Mouse (Mus musculus): Measurements from ENCODE around the gene Apex1. TPM values are rescaled to one million over a fixed set of nuclear protein-coding genes. Genes with fewer than 3 reads are reported as not detected.
"Not testable (repeated sequence)": the region's sequence is repeated elsewhere in the genome, so short reads cannot be mapped to it uniquely, and the experiment has no call there.

Apex1 gene
- total and polyA plus RNA-seq, 3 experiments, result 142 to 165 (median 162) TPM

GRCm38 (mm10) chr14:50892541-50893459, 32.0 kb upstream of the Apex1 start:
- no peak overlapping the region for H3K4me3 ChIP-seq (ENCODE audit: low read depth, low read length)

DNA sequence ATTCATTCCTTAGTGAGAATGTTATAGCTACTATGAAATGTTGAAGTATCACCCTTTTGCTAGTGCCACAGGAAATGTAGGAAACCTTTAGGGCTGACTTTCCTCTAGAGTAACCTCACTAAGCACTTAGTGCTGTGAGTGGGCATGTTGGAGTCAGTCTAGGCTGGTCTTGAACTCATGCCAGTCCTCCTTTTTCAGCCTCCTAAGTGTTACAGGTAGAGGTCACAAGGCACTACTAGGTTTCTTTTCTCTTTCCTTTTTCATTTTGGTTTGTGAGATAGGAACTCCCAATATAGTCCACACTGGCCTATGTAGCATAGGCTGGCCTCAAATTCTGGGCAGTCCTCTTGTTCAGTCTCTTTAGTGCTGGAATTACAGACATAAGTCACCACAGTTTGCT, 29.4 kb upstream of the Apex1 start:
- no peak for DNase-seq (ENCODE audit: low spot score)
- Histone ChIP-seq H3K4me3 (ENCODE audit: low read depth, low read length) (no peak overlapping the region), H3K27me3 (ENCODE audit: insufficient read depth, low read length) (peaks cover 32% of the 10 kb centered on the region), H3K9me3 (replicated peaks) (peaks cover 2% of the 10 kb centered on the region; the same call in 1 of the 2 replicates), H3K4me1 (ENCODE audit: insufficient read depth, low read depth, low read length) (peaks cover 2% of the 10 kb centered on the region; the same call in 1 of the 2 replicates), H3K36me3 (replicated peaks) (no peaks in the 10 kb centered on the region)
- no peak for ATAC-seq (ENCODE audit: extremely low read depth, insufficient number of reproducible peaks, low FRiP score, poor library complexity, severe bottlenecking)
- TF ChIP-seq TAL1 (conservative IDR thresholded peaks at IDR 0.05; ENCODE audit: low read depth, low read length) (no peak), GATA1 (IDR thresholded peaks at IDR 0.05; ENCODE audit: borderline replicate concordance, low read length) (no peak), CTCF (IDR thresholded peaks at IDR 0.05; ENCODE audit: low read depth, low read length) (no peak), POLR2AphosphoS5 (IDR thresholded peaks at IDR 0.05; ENCODE audit: insufficient replicate concordance, low read depth, low read length) (no peak), GATA2 (IDR thresholded peaks at IDR 0.05; ENCODE audit: borderline replicate concordance, low read depth, low read length) (no peak)

More at GRCm38 (mm10) chr14:50892541-50893459, 32.0 kb upstream of the Apex1 start:
- ATAC-seq (ENCODE audit: extremely low read depth, insufficient number of reproducible peaks, low FRiP score, poor library complexity, severe bottlenecking), result no peak
- no peaks in the 10 kb centered on the region for H3K9me3 ChIP-seq (replicated peaks)
- peaks cover 29% of the 10 kb centered on the region for H3K27me3 ChIP-seq (ENCODE audit: insufficient read depth, low read length)
- no peaks in the 10 kb centered on the region for H3K36me3 ChIP-seq (replicated peaks)
- peaks cover 2% of the 10 kb centered on the region; the same call in 1 of the 2 replicates for H3K4me1 ChIP-seq (ENCODE audit: insufficient read depth, low read depth, low read length)
- no peak for TF ChIP-seq TAL1 (conservative IDR thresholded peaks at IDR 0.05; ENCODE audit: low read depth, low read length)
- TF ChIP-seq GATA2 (IDR thresholded peaks at IDR 0.05; ENCODE audit: borderline replicate concordance, low read depth, low read length), result no peak
- TF ChIP-seq POLR2AphosphoS5 (IDR thresholded peaks at IDR 0.05; ENCODE audit: insufficient replicate concordance, low read depth, low read length), result no peak
- TF ChIP-seq GATA1 (IDR thresholded peaks at IDR 0.05; ENCODE audit: borderline replicate concordance, low read length), result no peak
- no peak for TF ChIP-seq CTCF (IDR thresholded peaks at IDR 0.05; ENCODE audit: low read depth, low read length)
- DNase-seq (ENCODE audit: low spot score), result no peak

- H3K9me3 ChIP-seq (replicated peaks), result peaks cover 6% of the 10 kb centered on the region; the same call in 1 of the 2 replicates
- DNase-seq (ENCODE audit: low spot score) (no peak), ATAC-seq (ENCODE audit: extremely low read depth, insufficient number of reproducible peaks, low FRiP score, poor library complexity, severe bottlenecking) (no peak)
- peaks cover 32% of the 10 kb centered on the region for H3K27me3 ChIP-seq (ENCODE audit: insufficient read depth, low read length)
- no peak overlapping the region for H3K4me3 ChIP-seq (ENCODE audit: low read depth, low read length)
- H3K4me1 ChIP-seq (ENCODE audit: insufficient read depth, low read depth, low read length), result peaks cover 2% of the 10 kb centered on the region; the same call in 1 of the 2 replicates
- H3K36me3 ChIP-seq (replicated peaks), result no peaks in the 10 kb centered on the region
- TF ChIP-seq CTCF (IDR thresholded peaks at IDR 0.05; ENCODE audit: low read depth, low read length), result no peak
- no peak for TF ChIP-seq GATA2 (IDR thresholded peaks at IDR 0.05; ENCODE audit: borderline replicate concordance, low read depth, low read length)
- TF ChIP-seq POLR2AphosphoS5 (IDR thresholded peaks at IDR 0.05; ENCODE audit: insufficient replicate concordance, low read depth, low read length), result no peak
- TF ChIP-seq TAL1 (conservative IDR thresholded peaks at IDR 0.05; ENCODE audit: low read depth, low read length), result no peak
- TF ChIP-seq GATA1 (IDR thresholded peaks at IDR 0.05; ENCODE audit: borderline replicate concordance, low read length), result no peak
Measured at GRCm38 (mm10) chr14:50895985-50896746, 28.6 kb upstream of the Apex1 start.

- H3K4me3 ChIP-seq (ENCODE audit: low read depth, low read length), result no peak overlapping the region
- no peaks in the 10 kb centered on the region for H3K4me1 ChIP-seq (ENCODE audit: insufficient read depth, low read depth, low read length)
- TF ChIP-seq GATA1 (IDR thresholded peaks at IDR 0.05; ENCODE audit: borderline replicate concordance, low read length) (no peak), GATA2 (IDR thresholded peaks at IDR 0.05; ENCODE audit: borderline replicate concordance, low read depth, low read length) (no peak), POLR2AphosphoS5 (IDR thresholded peaks at IDR 0.05; ENCODE audit: insufficient replicate concordance, low read depth, low read length) (no peak), CTCF (IDR thresholded peaks at IDR 0.05; ENCODE audit: low read depth, low read length) (no peak), TAL1 (conservative IDR thresholded peaks at IDR 0.05; ENCODE audit: low read depth, low read length) (no peak)
- H3K27me3 ChIP-seq (ENCODE audit: insufficient read depth, low read length), result peaks cover 29% of the 10 kb centered on the region
- H3K9me3 ChIP-seq (replicated peaks), result peaks cover 6% of the 10 kb centered on the region; the same call in 1 of the 2 replicates
- ATAC-seq (ENCODE audit: extremely low read depth, insufficient number of reproducible peaks, low FRiP score, poor library complexity, severe bottlenecking) (no peak), DNase-seq (ENCODE audit: low spot score) (no peak)
- H3K36me3 ChIP-seq (replicated peaks), result no peaks in the 10 kb centered on the region
Measured at GRCm38 (mm10) chr14:50896747-50897373, 27.9 kb upstream of the Apex1 start.

DNA sequence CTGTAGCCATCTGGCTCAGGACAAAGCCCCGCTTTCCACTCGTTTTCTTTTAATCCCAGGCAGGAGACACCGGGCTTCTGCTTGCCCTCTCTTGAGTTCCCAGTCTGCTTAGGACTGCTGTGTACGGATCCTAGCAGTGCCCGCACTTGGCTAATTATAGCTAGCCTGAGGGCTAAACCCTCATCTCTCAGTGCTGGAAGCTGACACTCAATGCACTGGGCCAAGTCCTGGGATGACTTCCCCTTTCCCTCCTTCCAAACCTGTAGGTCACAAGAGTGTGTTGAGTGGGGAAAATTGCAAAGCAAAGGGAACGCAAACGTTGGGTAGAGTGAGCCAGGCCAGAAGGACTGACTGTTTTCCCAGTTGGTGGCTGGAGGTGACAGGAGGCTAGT, 27.4 kb upstream of the Apex1 start, which contains the start of gene Klhl33:
Gene Klhl33 (minus strand): TSS at position 134 of the 392 bp plus-strand sequence.
- Histone ChIP-seq H3K9me3 (replicated peaks) (peaks cover 6% of the 10 kb centered on the region; the same call in 1 of the 2 replicates), H3K4me1 (ENCODE audit: insufficient read depth, low read depth, low read length) (no peaks in the 10 kb centered on the region), H3K4me3 (ENCODE audit: low read depth, low read length) (no peak within 1 kb of the TSS), H3K36me3 (replicated peaks) (no peaks in the 10 kb centered on the region), H3K27me3 (ENCODE audit: insufficient read depth, low read length) (peaks cover 27% of the 10 kb centered on the region)
- ATAC-seq (ENCODE audit: extremely low read depth, insufficient number of reproducible peaks, low FRiP score, poor library complexity, severe bottlenecking), result no peak
- no peak for DNase-seq (ENCODE audit: low spot score)
- TF ChIP-seq GATA1 (IDR thresholded peaks at IDR 0.05; ENCODE audit: borderline replicate concordance, low read length) (no peak), TAL1 (conservative IDR thresholded peaks at IDR 0.05; ENCODE audit: low read depth, low read length) (no peak), POLR2AphosphoS5 (IDR thresholded peaks at IDR 0.05; ENCODE audit: insufficient replicate concordance, low read depth, low read length) (no peak), GATA2 (IDR thresholded peaks at IDR 0.05; ENCODE audit: borderline replicate concordance, low read depth, low read length) (no peak), CTCF (IDR thresholded peaks at IDR 0.05; ENCODE audit: low read depth, low read length) (no peak)

DNA sequence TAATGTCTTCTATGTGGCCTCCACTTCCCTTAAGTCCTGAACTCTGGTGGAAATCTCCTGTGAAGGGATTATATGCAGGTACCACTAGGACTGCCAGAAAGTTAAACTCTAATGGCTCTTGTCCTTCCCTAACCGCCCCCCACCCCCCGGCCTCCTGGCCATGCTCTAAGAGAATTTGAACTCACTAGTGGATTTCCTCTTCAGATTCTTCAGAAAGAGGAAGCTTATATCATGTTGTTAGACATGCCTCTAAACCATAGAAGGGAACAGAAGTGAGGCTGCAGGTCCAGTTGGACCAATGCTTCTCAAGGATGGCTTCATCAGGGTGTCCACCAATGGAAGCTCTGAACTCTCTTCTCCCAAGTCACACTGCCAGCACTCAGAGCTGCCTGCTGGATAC, 26.8 kb upstream of the Apex1 start:
- not testable (repeated sequence) for H3K4me1 ChIP-seq (ENCODE audit: insufficient read depth, low read depth, low read length); DNase-seq (ENCODE audit: low spot score); H3K36me3 ChIP-seq (replicated peaks); H3K9me3 ChIP-seq (replicated peaks); H3K4me3 ChIP-seq (ENCODE audit: low read depth, low read length); ATAC-seq (ENCODE audit: extremely low read depth, insufficient number of reproducible peaks, low FRiP score, poor library complexity, severe bottlenecking)
- peaks cover 21% of the 10 kb centered on the region for H3K27me3 ChIP-seq (ENCODE audit: insufficient read depth, low read length)

Measured in G1E (cell line).